Mouse (Mus musculus) stomach, embryonic 16.5 days (tissue): Measurements from ENCODE around the gene Ccdc51. TPM values are rescaled to one million over a fixed set of nuclear protein-coding genes. Genes with fewer than 3 reads are reported as not detected.

Experiments used
- ATAC-seq: fragments of 200-750 bp; cut with Nextera tagmentation; 2 replicates; pipeline ENCODE4 v1.8.0; 2017; ENCODE audit warnings: moderate number of reproducible peaks, moderate TSS enrichment; ENCODE audit not compliant: insufficient read depth, low FRiP score
- H3K27ac ChIP-seq: fragments of 300-500 bp; sonication (generic); 2 replicates; pipeline ENCODE4 v1.5.1; 2014; ENCODE audit warnings: low read length
- H3K27me3 ChIP-seq: fragments of 300-500 bp; sonication (generic); 2 replicates; pipeline ENCODE4 v1.6.1; 2014; ENCODE audit warnings: low read length, control low read depth, mixed read lengths; ENCODE audit not compliant: control insufficient read depth, insufficient read depth
- H3K36me3 ChIP-seq: fragments of 300-500 bp; sonication (generic); 2 replicates; pipeline ENCODE4 v1.6.1; 2014; ENCODE audit warnings: low read length; ENCODE audit not compliant: control insufficient read depth, insufficient read depth
- H3K4me1 ChIP-seq: fragments of 300-500 bp; sonication (generic); 2 replicates; pipeline ENCODE4 v1.6.1; 2014; ENCODE audit warnings: low read length, control low read depth, mixed read lengths; ENCODE audit not compliant: control insufficient read depth, insufficient read depth
- H3K4me2 ChIP-seq: fragments of 300-500 bp; sonication (generic); 2 replicates; pipeline ENCODE4 v1.6.1; 2014; ENCODE audit warnings: low read depth, low read length, mixed read lengths
- H3K4me3 ChIP-seq: fragments of 300-500 bp; sonication (generic); replicated peaks from 2 replicates; pipeline ENCODE4 v1.5.1; 2014; ENCODE audit warnings: mild to moderate bottlenecking, low read length
- H3K9ac ChIP-seq: fragments of 300-500 bp; sonication (generic); 2 replicates; pipeline ENCODE4 v1.6.1; 2014; ENCODE audit warnings: low read length
- H3K9me3 ChIP-seq: fragments of 300-500 bp; sonication (generic); replicated peaks from 2 replicates; pipeline ENCODE4 v1.6.1; 2016; ENCODE audit warnings: low read length, control low read depth; ENCODE audit not compliant: control insufficient read depth
- WGBS: fragments of 180-500 bp; shearing (Covaris S2); extraction: QIAGEN DNeasy Blood & Tissue Kit; methylation state at CpG from one replicate; pipeline ENCODE4 v1.1.7; 2014; 5-methylcytosine and 5-hydroxymethylcytosine counted together
- polyA plus RNA-seq: library from polyadenylated mRNA; unstranded; fragments of >200 nt; fragmentation: Nextera tagmentation; extraction: Ambion mirVana; gene quantifications from 2 replicates; pipeline ENCODE4 v1.2.1, GENCODE M21; 2015

Gene Ccdc51
- polyA plus RNA-seq, 1 experiment from 2014 or later: 15.8 TPM

DNA sequence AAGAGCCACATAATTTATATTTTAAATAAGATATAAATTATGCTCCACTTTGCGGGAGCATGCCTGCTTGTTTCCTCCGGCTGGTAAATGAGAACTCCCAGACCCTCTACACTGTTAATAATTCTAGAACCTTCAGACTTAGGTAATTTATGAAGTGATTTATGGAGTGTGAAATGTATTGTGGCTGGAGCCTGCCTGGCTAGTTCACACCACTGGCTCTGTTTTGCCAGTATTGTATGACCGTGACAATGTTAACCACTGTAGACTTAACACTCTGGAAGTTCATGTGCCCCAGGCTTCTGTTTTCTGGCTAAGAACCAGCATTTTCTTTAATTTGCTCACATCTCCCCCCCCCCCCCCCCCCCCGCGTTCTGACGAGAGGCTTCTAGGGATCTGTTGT is 25.0 kb downstream of the Ccdc51 start:
- no peak for ATAC-seq
- Histone ChIP-seq H3K9ac (no peak overlapping the region), H3K27ac (no peak overlapping the region), H3K4me3 (no peak overlapping the region), H3K36me3 (0 out of 2 replicates have a peak, but pooled peaks cover 9% of the 10 kb centered on the region), H3K4me1 (no peaks in the 10 kb centered on the region), H3K27me3 (no peaks in the 10 kb centered on the region), H3K9me3 (no peaks in the 10 kb centered on the region), H3K4me2 (no peak overlapping the region)
- 65% methylated on average over 5 of the region's 6 CpGs for WGBS

- 92% methylated on average over 11 of the region's 11 CpGs for WGBS
- Histone ChIP-seq H3K36me3 (peaks cover 15% of the 10 kb centered on the region; the same call in 1 of the 2 replicates), H3K9ac (no peak overlapping the region), H3K4me1 (no peaks in the 10 kb centered on the region), H3K9me3 (no peaks in the 10 kb centered on the region), H3K4me3 (no peak overlapping the region), H3K4me2 (no peak overlapping the region), H3K27ac (no peak overlapping the region), H3K27me3 (no peaks in the 10 kb centered on the region)
- no peak for ATAC-seq
Observed at GRCm38 (mm10) chr9:109110240-109110639, 27.9 kb downstream of the Ccdc51 start.

DNA sequence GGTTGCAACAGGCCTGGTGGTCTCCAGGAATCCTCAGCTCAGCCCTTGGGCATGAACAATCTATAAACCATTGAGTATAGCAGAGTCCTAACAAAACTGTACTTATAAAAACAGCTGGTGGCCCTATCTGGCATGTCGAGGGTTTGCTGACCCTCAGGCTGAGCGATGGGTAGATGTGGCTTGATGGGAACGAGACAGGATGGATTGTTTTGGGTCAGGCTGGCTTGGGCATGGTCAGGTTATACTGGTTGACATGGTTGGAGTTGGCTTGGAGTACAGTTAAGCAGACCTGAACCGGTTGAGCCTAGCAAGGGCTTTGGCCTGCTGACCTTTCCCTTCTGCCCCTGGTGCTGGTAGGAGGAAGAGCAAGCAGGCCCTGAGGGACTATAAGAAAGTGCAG is 28.8 kb downstream of the Ccdc51 start:
- Histone ChIP-seq H3K27ac (no peak overlapping the region), H3K9ac (no peak overlapping the region), H3K4me2 (no peak overlapping the region), H3K4me1 (no peaks in the 10 kb centered on the region), H3K9me3 (no peaks in the 10 kb centered on the region), H3K27me3 (no peaks in the 10 kb centered on the region), H3K36me3 (peaks cover 18% of the 10 kb centered on the region; the same call in 1 of the 2 replicates), H3K4me3 (no peak overlapping the region)
- ATAC-seq: no peak
- WGBS: 87% methylated on average over 4 of the region's 4 CpGs

GRCm38 (mm10) chr9:109111591-109111990 is 29.3 kb downstream of the Ccdc51 start:
- WGBS: 87% methylated on average over 9 of the region's 9 CpGs
- no peaks in the 10 kb centered on the region for H3K4me1 ChIP-seq
- H3K36me3 ChIP-seq: peaks cover 18% of the 10 kb centered on the region; the same call in 1 of the 2 replicates
- H3K9me3 ChIP-seq: no peaks in the 10 kb centered on the region
- H3K4me2 ChIP-seq: no peak overlapping the region
- no peak overlapping the region for H3K4me3 ChIP-seq
- no peak overlapping the region for H3K27ac ChIP-seq
- no peak for ATAC-seq
- no peaks in the 10 kb centered on the region for H3K27me3 ChIP-seq
- H3K9ac ChIP-seq: no peak overlapping the region

- H3K4me3 ChIP-seq: no peak overlapping the region
- H3K4me2 ChIP-seq: no peak overlapping the region
- H3K4me1 ChIP-seq: no peaks in the 10 kb centered on the region
- no peak overlapping the region for H3K27ac ChIP-seq
- no peaks in the 10 kb centered on the region for H3K27me3 ChIP-seq
- H3K36me3 ChIP-seq: peaks cover 21% of the 10 kb centered on the region; the same call in 1 of the 2 replicates
- ATAC-seq: no peak
- 90% methylated on average over 8 of the region's 8 CpGs for WGBS
- no peak overlapping the region for H3K9ac ChIP-seq
- H3K9me3 ChIP-seq: no peaks in the 10 kb centered on the region
Observed at GRCm38 (mm10) chr9:109113331-109113730, 31.0 kb downstream of the Ccdc51 start.

DNA sequence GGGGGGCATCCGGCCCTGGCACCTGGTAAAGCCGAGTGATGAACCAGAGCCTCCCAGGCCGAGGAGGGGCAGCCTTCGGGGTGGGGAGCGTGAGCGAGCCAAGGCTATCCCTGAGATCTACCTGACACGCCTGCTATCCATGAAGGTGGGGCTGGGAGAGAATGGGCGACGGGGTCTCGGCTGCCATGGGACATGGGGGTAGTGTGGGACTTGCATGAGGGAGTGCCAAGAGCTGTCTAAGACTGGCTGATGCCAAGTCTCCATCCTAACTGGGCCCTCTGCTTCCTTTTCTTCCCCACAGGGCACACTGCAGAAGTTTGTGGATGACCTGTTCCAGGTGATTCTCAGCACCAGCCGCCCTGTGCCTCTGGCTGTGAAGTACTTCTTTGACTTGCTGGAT is 32.0 kb downstream of the Ccdc51 start:
- H3K9ac ChIP-seq: no peak overlapping the region
- H3K9me3 ChIP-seq: no peaks in the 10 kb centered on the region
- no peaks in the 10 kb centered on the region for H3K4me1 ChIP-seq
- no peak overlapping the region for H3K4me3 ChIP-seq
- H3K4me2 ChIP-seq: no peak overlapping the region
- ATAC-seq: no peak
- 90% methylated on average over 11 of the region's 11 CpGs for WGBS
- peaks cover 19% of the 10 kb centered on the region; the same call in 1 of the 2 replicates for H3K36me3 ChIP-seq
- no peak overlapping the region for H3K27ac ChIP-seq
- no peaks in the 10 kb centered on the region for H3K27me3 ChIP-seq

GRCm38 (mm10) chr9:109114871-109115270 is 32.6 kb downstream of the Ccdc51 start:
- H3K36me3 ChIP-seq: peaks cover 19% of the 10 kb centered on the region; the same call in 1 of the 2 replicates
- no peak overlapping the region for H3K27ac ChIP-seq
- 88% methylated on average over 7 of the region's 7 CpGs for WGBS
- H3K4me2 ChIP-seq: no peak overlapping the region
- H3K27me3 ChIP-seq: no peaks in the 10 kb centered on the region
- H3K9me3 ChIP-seq: no peaks in the 10 kb centered on the region
- no peak overlapping the region for H3K9ac ChIP-seq
- no peak overlapping the region for H3K4me3 ChIP-seq
- no peak for ATAC-seq
- no peaks in the 10 kb centered on the region for H3K4me1 ChIP-seq

- H3K4me2 ChIP-seq: no peak overlapping the region
- ATAC-seq: no peak
- no peak overlapping the region for H3K4me3 ChIP-seq
- peaks cover 18% of the 10 kb centered on the region; the same call in 1 of the 2 replicates for H3K36me3 ChIP-seq
- H3K9ac ChIP-seq: no peak overlapping the region
- H3K27me3 ChIP-seq: no peaks in the 10 kb centered on the region
- no peak overlapping the region for H3K27ac ChIP-seq
- no peaks in the 10 kb centered on the region for H3K4me1 ChIP-seq
- 84% methylated on average over 10 of the region's 10 CpGs for WGBS
- H3K9me3 ChIP-seq: no peaks in the 10 kb centered on the region
Observed at GRCm38 (mm10) chr9:109116205-109116604, 33.9 kb downstream of the Ccdc51 start.

GRCm38 (mm10) chr9:109118106-109118505 is 35.8 kb downstream of the Ccdc51 start:
- H3K9me3 ChIP-seq: no peaks in the 10 kb centered on the region
- H3K27me3 ChIP-seq: no peaks in the 10 kb centered on the region
- H3K27ac ChIP-seq: no peak overlapping the region
- H3K4me1 ChIP-seq: no peaks in the 10 kb centered on the region
- H3K4me2 ChIP-seq: no peak overlapping the region
- H3K36me3 ChIP-seq: peaks cover 15% of the 10 kb centered on the region; the same call in 1 of the 2 replicates
- WGBS: 86% methylated on average over 4 of the region's 4 CpGs
- ATAC-seq: no peak
- no peak overlapping the region for H3K9ac ChIP-seq
- H3K4me3 ChIP-seq: no peak overlapping the region
